Mouse (Mus musculus): ENCODE data around the gene Rpain.

Gene Rpain

GRCm38 (mm10) chr11:71001167-71001566 lies 31.2 kb downstream of the Rpain start:
- no peak for DNase-seq (ENCODE audit: low read depth, low spot score)

- peak; percentile 27 for DNase-seq (ENCODE audit: low read depth, low spot score)
These were observed 33.8 kb downstream of the Rpain start for GRCm38 (mm10) chr11:71003611-71004315.

GRCm38 (mm10) chr11:71004316-71004773 lies 34.3 kb downstream of the Rpain start, which contains the start of gene Dhx33:
Gene Dhx33, minus strand, starts transcription at chr11:71004437.
- peak; percentile 98 for DNase-seq (ENCODE audit: low read depth, low spot score)

- peak; percentile 21 for DNase-seq (ENCODE audit: low read depth, low spot score)
These were observed 35.0 kb downstream of the Rpain start for GRCm38 (mm10) chr11:71005046-71005445.

- no peak for DNase-seq (ENCODE audit: low read depth, low spot score)
These were observed 37.0 kb downstream of the Rpain start for GRCm38 (mm10) chr11:71007026-71007425.

- DNase-seq (ENCODE audit: low read depth, low spot score), result no peak
These were observed 37.8 kb downstream of the Rpain start for GRCm38 (mm10) chr11:71007831-71008230.

- no peak for DNase-seq (ENCODE audit: low read depth, low spot score)
These were observed 38.3 kb downstream of the Rpain start for GRCm38 (mm10) chr11:71008321-71008720.

GRCm38 (mm10) chr11:71012743-71013142 lies 42.7 kb downstream of the Rpain start:
- DNase-seq (ENCODE audit: low read depth, low spot score), result no peak

GRCm38 (mm10) chr11:71017051-71017450 lies 47.0 kb downstream of the Rpain start:
- no peak for DNase-seq (ENCODE audit: low read depth, low spot score)

GRCm38 (mm10) chr11:71018416-71019200 lies 48.6 kb downstream of the Rpain start:
- no peak for DNase-seq (ENCODE audit: low read depth, low spot score)

- peak; percentile 99 for DNase-seq (ENCODE audit: low read depth, low spot score)
These were observed 49.4 kb downstream of the Rpain start, which contains the start of the genes Mis12 and Derl2 for GRCm38 (mm10) chr11:71019201-71020068. Gene Mis12, plus strand, starts transcription at chr11:71019611. Gene Derl2, minus strand, starts transcription at chr11:71019841.
